Mouse (Mus musculus) layer of hippocampus, adult 9-11 months (tissue): Measurements from ENCODE around the gene Hdac7.

Experiments
- DNase-seq: peaks from one replicate; pipeline ENCODE4 v3.0.0; 2022

Hdac7 gene

GRCm38 (mm10) chr15:97766194-97766593 is 78.1 kb downstream of the Hdac7 start:
- DNase-seq, result no peak

- no peak for DNase-seq
Observed at GRCm38 (mm10) chr15:97765090-97765794, 79.1 kb downstream of the Hdac7 start.

GRCm38 (mm10) chr15:97764532-97764931 is 79.8 kb downstream of the Hdac7 start:
- no peak for DNase-seq

GRCm38 (mm10) chr15:97763256-97764049 is 80.8 kb downstream of the Hdac7 start:
- no peak for DNase-seq

GRCm38 (mm10) chr15:97762733-97763132 is 81.6 kb downstream of the Hdac7 start:
- DNase-seq, result no peak

- no peak for DNase-seq
Observed at GRCm38 (mm10) chr15:97761438-97761837, 82.9 kb downstream of the Hdac7 start.

GRCm38 (mm10) chr15:97760952-97761351 is 83.3 kb downstream of the Hdac7 start:
- DNase-seq, result no peak

GRCm38 (mm10) chr15:97760006-97760405 is 84.3 kb downstream of the Hdac7 start:
- peak; percentile 85 for DNase-seq

- DNase-seq, result no peak
Observed at GRCm38 (mm10) chr15:97755361-97755760, 88.9 kb downstream of the Hdac7 start.

- no peak for DNase-seq
Observed at GRCm38 (mm10) chr15:97754476-97754875, 89.8 kb downstream of the Hdac7 start.

GRCm38 (mm10) chr15:97752491-97752890 is 91.8 kb downstream of the Hdac7 start:
- DNase-seq, result no peak

GRCm38 (mm10) chr15:97751676-97752075 is 92.6 kb downstream of the Hdac7 start:
- no peak for DNase-seq

GRCm38 (mm10) chr15:97750697-97751096 is 93.6 kb downstream of the Hdac7 start:
- peak; percentile 93 for DNase-seq

- no peak for DNase-seq
Observed at GRCm38 (mm10) chr15:97749841-97750240, 94.5 kb downstream of the Hdac7 start.

GRCm38 (mm10) chr15:97749397-97749796 is 94.9 kb downstream of the Hdac7 start:
- DNase-seq, result no peak

- no peak for DNase-seq
Observed at GRCm38 (mm10) chr15:97748964-97749363, 95.3 kb downstream of the Hdac7 start.

- no peak for DNase-seq
Observed at GRCm38 (mm10) chr15:97748309-97748708, 96.0 kb downstream of the Hdac7 start.

- DNase-seq, result no peak
Observed at GRCm38 (mm10) chr15:97747486-97747885, 96.8 kb downstream of the Hdac7 start.

- DNase-seq, result no peak
Observed at GRCm38 (mm10) chr15:97746748-97747147, 97.6 kb downstream of the Hdac7 start.

GRCm38 (mm10) chr15:97746278-97746677 is 98.0 kb downstream of the Hdac7 start:
- no peak for DNase-seq

- DNase-seq, result no peak
Observed at GRCm38 (mm10) chr15:97745331-97745730, 99.0 kb downstream of the Hdac7 start.

GRCm38 (mm10) chr15:97744930-97745329 is 99.4 kb downstream of the Hdac7 start:
- DNase-seq, result no peak

GRCm38 (mm10) chr15:97743961-97744525 is 100.3 kb downstream of the Hdac7 start:
- DNase-seq, result no peak

GRCm38 (mm10) chr15:97743210-97743609 is 101.1 kb downstream of the Hdac7 start:
- no peak for DNase-seq
